Mouse (Mus musculus) lung, postnatal 14 days (tissue): ENCODE measurements at regions not wholly inside any gene's neighbourhood (a gene's known extent, or its start where the extent isn't known, plus 50 kb on each side); places are given as distances from the start of the nearest gene placed in this dataset.

Source experiments
- DNase-seq: peaks from one replicate; pipeline ENCODE4 v3.0.0; 2021

GRCm38 (mm10) chr16:76575281-76575680 is 201.7 kb upstream of the Nrip1 start:
- no peak for DNase-seq

GRCm38 (mm10) chr16:76566220-76566619 is 192.6 kb upstream of the Nrip1 start:
- DNase-seq = no peak

GRCm38 (mm10) chr16:76554846-76555245 is 181.2 kb upstream of the Nrip1 start:
- no peak for DNase-seq

GRCm38 (mm10) chr16:76549628-76550027 is 176.0 kb upstream of the Nrip1 start:
- DNase-seq = no peak

- no peak for DNase-seq
Observed at GRCm38 (mm10) chr16:76547087-76547486, 173.5 kb upstream of the Nrip1 start.

GRCm38 (mm10) chr16:76546632-76547031 is 173.0 kb upstream of the Nrip1 start:
- no peak for DNase-seq

- no peak for DNase-seq
Observed at GRCm38 (mm10) chr16:76545942-76546341, 172.3 kb upstream of the Nrip1 start.

GRCm38 (mm10) chr16:76544972-76545371 is 171.3 kb upstream of the Nrip1 start:
- no peak for DNase-seq

GRCm38 (mm10) chr16:76540964-76541363 is 167.3 kb upstream of the Nrip1 start:
- no peak for DNase-seq

GRCm38 (mm10) chr16:76540328-76540923 is 166.8 kb upstream of the Nrip1 start:
- no peak for DNase-seq

- DNase-seq = no peak
Observed at GRCm38 (mm10) chr16:76539669-76540068, 166.0 kb upstream of the Nrip1 start.

GRCm38 (mm10) chr16:76537871-76538270 is 164.2 kb upstream of the Nrip1 start:
- DNase-seq = no peak

- DNase-seq = no peak
Observed at GRCm38 (mm10) chr16:76532928-76533217, 159.2 kb upstream of the Nrip1 start.

GRCm38 (mm10) chr16:76532142-76532927 is 158.7 kb upstream of the Nrip1 start:
- peak; percentile 38 for DNase-seq

GRCm38 (mm10) chr16:76530886-76531285 is 157.3 kb upstream of the Nrip1 start:
- DNase-seq = no peak

- no peak for DNase-seq
Observed at GRCm38 (mm10) chr16:76529613-76530012, 156.0 kb upstream of the Nrip1 start.

- DNase-seq = no peak
Observed at GRCm38 (mm10) chr16:76527106-76527949, 153.7 kb upstream of the Nrip1 start.

GRCm38 (mm10) chr16:76525563-76525962 is 151.9 kb upstream of the Nrip1 start:
- DNase-seq = no peak

GRCm38 (mm10) chr16:76524921-76525320 is 151.3 kb upstream of the Nrip1 start:
- DNase-seq = no peak

GRCm38 (mm10) chr16:76521142-76521541 is 147.5 kb upstream of the Nrip1 start:
- no peak for DNase-seq

GRCm38 (mm10) chr16:76520643-76520993 is 147.0 kb upstream of the Nrip1 start:
- DNase-seq = no peak

GRCm38 (mm10) chr16:76519911-76520642 is 146.4 kb upstream of the Nrip1 start:
- no peak for DNase-seq

GRCm38 (mm10) chr16:76510861-76511260 is 137.2 kb upstream of the Nrip1 start:
- DNase-seq = no peak
